Mouse (Mus musculus): ENCODE results near the gene Xrra1. TPM values are rescaled to one million over a fixed set of nuclear protein-coding genes. Genes with fewer than 3 reads are reported as not detected.

The Xrra1 gene
- polyA plus RNA-seq, 2 experiments, result not detected

DNA sequence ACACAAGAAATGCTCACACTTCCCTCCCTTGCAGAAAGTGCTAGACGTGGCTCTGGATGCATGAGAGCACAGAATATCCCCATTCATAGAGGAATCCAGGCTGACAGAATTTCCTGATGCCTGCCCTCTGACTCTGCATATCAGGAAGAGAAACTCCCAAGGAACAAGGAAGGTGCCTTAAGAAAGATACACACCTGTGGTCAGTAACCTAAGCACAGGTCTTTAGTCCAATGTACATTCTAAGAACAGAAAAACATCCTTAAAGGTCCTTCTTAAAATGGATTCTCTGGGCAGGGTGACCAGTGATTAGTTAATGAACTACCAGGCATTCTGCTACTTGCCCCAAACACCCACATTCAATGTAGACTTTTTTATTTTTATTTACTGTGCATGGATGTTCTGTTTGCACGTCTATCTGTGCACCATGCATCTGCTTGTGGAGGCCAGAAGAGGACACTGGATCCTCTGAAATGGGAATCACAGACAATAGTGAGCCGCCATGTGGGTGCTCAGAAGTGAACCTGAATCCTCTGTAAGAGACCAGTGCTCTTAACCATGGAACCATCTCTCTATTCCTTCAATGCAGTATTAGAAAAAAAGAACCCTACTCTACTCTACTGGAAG is 104.4 kb downstream of the Xrra1 start:
- Histone ChIP-seq H3K27me3 (ENCODE audit: control insufficient read depth, insufficient read depth, low read length) (no peaks in the 10 kb centered on the region), H3K4me1 (replicated peaks; ENCODE audit: control insufficient read depth in 2 of 2, insufficient read depth in 2 of 2, low read length in 1 of 2) (peaks cover 6 to 23% of the 10 kb centered on the region in 2 experiments), H3K36me3 (replicated peaks; ENCODE audit: control insufficient read depth, insufficient read depth, low read depth) (no peaks in the 10 kb centered on the region), H3K9ac (replicated peaks) (no peak overlapping the region), H3K4me3 (ENCODE audit: insufficient read depth in 1 of 2, low read depth in 2 of 2, low read length in 2 of 2) (no peak overlapping the region), H3K9me3 (ENCODE audit: control insufficient read depth, low read length) (no peaks in the 10 kb centered on the region), H3K27ac (no peak overlapping the region), H3K4me2 (ENCODE audit: low read depth) (no peak overlapping the region)
- ATAC-seq (ENCODE audit: insufficient read depth) (no peak), DNase-seq (ENCODE audit: low read depth in 3 of 3, low spot score in 3 of 3) (no peak)
- WGBS (ENCODE audit: insufficient replicate concordance), result 41% methylated on average over 3 of the region's 3 CpGs
- TF ChIP-seq EP300 (IDR thresholded peaks at IDR 0.05; ENCODE audit: low read depth), result no peak
- TF ChIP-seq CTCF (IDR thresholded peaks at IDR 0.05; ENCODE audit: low read depth), result no peak

DNA sequence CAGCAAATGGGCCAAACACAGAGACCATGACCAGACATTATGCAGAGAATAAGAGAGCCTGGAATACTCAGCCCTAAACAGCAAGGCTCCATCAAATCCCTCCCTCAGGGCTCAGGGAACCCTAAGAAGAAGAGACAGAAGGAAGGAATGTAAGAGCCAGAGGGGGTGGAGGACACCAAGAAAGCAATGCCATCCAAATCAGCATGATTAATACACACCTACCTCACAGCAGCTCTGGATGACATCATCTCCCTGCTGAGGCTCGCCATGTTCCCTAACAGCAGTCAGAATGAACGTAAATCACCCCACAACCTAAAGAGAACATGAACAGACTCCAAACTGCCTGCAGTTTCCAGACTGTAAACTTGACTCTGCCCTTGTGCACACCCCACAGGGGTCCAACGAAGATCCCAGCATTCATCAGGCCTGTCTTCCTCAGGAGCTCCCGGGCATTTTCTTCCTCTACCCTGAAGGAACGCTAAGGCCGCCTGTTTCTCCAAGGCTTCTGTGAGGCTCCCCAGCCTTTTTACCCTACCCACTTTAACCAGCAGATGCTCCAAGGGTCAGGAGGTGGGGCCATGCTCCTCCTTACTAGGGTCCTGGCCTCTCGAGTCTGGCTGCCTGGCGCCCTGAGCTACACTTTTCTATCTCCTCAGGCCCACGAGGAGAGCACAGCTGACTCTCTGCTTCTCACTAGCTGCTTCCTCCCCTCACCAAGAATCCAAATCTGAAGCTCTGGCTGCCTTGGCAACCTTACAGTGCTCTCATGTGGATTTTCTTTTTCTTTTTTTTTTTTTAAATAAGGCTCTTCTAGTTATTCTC is 106.3 kb downstream of the Xrra1 start:
- H3K9me3 ChIP-seq (ENCODE audit: control insufficient read depth, low read length), result no peaks in the 10 kb centered on the region
- H3K27ac ChIP-seq, result no peak overlapping the region
- TF ChIP-seq CTCF (IDR thresholded peaks at IDR 0.05; ENCODE audit: low read depth) (no peak), EP300 (IDR thresholded peaks at IDR 0.05; ENCODE audit: low read depth) (no peak)
- H3K27me3 ChIP-seq (ENCODE audit: control insufficient read depth, insufficient read depth, low read length), result no peaks in the 10 kb centered on the region
- H3K9ac ChIP-seq (replicated peaks), result no peak overlapping the region
- no peaks in the 10 kb centered on the region for H3K36me3 ChIP-seq (replicated peaks; ENCODE audit: control insufficient read depth, insufficient read depth, low read depth)
- H3K4me1 ChIP-seq (replicated peaks; ENCODE audit: control insufficient read depth in 2 of 2, insufficient read depth in 2 of 2, low read length in 1 of 2), result peaks cover 6 to 23% of the 10 kb centered on the region in 2 experiments
- no peak overlapping the region for H3K4me3 ChIP-seq (ENCODE audit: insufficient read depth in 1 of 2, low read depth in 2 of 2, low read length in 2 of 2)
- 53% methylated on average over 9 of the region's 9 CpGs for WGBS (ENCODE audit: insufficient replicate concordance)
- no peak for DNase-seq (ENCODE audit: low read depth in 3 of 3, low spot score in 3 of 3)
- H3K4me2 ChIP-seq (ENCODE audit: low read depth), result no peak overlapping the region
- no peak for ATAC-seq (ENCODE audit: insufficient read depth)

DNA sequence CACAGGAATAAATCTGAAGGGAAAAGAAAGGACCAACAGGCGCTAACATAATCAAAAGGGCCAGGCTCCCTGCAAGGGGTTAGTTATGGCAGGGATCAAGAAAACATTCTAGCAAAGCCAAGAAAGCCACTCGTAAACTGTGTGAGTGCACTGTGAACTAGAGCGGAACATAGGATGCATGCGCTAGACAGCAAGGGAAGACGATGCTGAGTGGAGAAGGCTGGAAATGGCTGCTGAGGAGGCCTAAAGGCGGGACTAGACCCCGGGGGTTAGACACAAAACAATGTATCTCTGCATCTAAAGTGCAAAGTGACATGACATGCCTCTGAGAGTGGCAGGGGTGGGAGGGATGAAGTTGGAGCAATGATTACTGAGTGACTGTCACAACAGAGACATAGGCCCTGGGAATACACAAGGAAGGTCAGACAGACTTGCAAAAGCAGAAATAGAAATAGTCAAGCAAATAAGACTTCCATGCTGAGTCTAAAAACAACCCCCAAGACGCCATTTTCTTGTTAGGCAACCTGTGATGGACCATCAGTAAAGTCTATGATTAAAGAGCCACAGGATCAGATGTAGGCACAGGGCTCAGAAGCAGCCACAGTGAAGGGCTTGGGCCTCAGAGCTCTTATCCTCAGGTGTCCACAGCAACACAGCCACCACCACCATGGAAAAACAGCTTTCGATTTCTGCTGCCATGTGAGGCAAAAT is 107.2 kb downstream of the Xrra1 start:
- Histone ChIP-seq H3K4me2 (ENCODE audit: low read depth) (no peak overlapping the region), H3K9me3 (ENCODE audit: control insufficient read depth, low read length) (no peaks in the 10 kb centered on the region), H3K4me3 (ENCODE audit: insufficient read depth in 1 of 2, low read depth in 2 of 2, low read length in 2 of 2) (no peak overlapping the region), H3K9ac (replicated peaks) (no peak overlapping the region), H3K36me3 (replicated peaks; ENCODE audit: control insufficient read depth, insufficient read depth, low read depth) (no peaks in the 10 kb centered on the region), H3K4me1 (replicated peaks; ENCODE audit: control insufficient read depth in 2 of 2, insufficient read depth in 2 of 2, low read length in 1 of 2) (peaks cover 6 to 24% of the 10 kb centered on the region in 2 experiments), H3K27me3 (ENCODE audit: control insufficient read depth, insufficient read depth, low read length) (no peaks in the 10 kb centered on the region), H3K27ac (no peak overlapping the region)
- 71% methylated on average over 9 of the region's 9 CpGs for WGBS (ENCODE audit: insufficient replicate concordance)
- no peak for TF ChIP-seq CTCF (IDR thresholded peaks at IDR 0.05; ENCODE audit: low read depth)
- TF ChIP-seq EP300 (IDR thresholded peaks at IDR 0.05; ENCODE audit: low read depth), result no peak
- no peak for ATAC-seq (ENCODE audit: insufficient read depth)
- no peak for DNase-seq (ENCODE audit: low read depth in 3 of 3, low spot score in 3 of 3)

Other genes starting within 250 kb of the Xrra1 start
- gene Tpbgl, start 232.0 kb upstream of the Xrra1 start, polyA plus RNA-seq (2012; rRNA removed), result 0.12 and 0.13 TPM in 2 replicates
- gene Tpbgl, start 232.0 kb upstream of the Xrra1 start, polyA plus RNA-seq (2014; fragmentation: Nextera tagmentation; extraction: Ambion mirVana), result 0.14 and 0.24 TPM in 2 replicates
- 0.08 and 0.12 TPM in 2 replicates for gene Slco2b1, start 147.8 kb upstream of the Xrra1 start, polyA plus RNA-seq (2012; rRNA removed)
- 0.11 and 0.13 TPM in 2 replicates for gene Slco2b1, start 147.8 kb upstream of the Xrra1 start, polyA plus RNA-seq (2014; fragmentation: Nextera tagmentation; extraction: Ambion mirVana)
- gene Olfr520, start 128.8 kb upstream of the Xrra1 start, polyA plus RNA-seq (2012; rRNA removed), result not detected in 2 replicates
- not detected in 2 replicates for gene Olfr520, start 128.8 kb upstream of the Xrra1 start, polyA plus RNA-seq (2014; fragmentation: Nextera tagmentation; extraction: Ambion mirVana)
- gene Olfr521, start 95.6 kb upstream of the Xrra1 start, polyA plus RNA-seq (2012; rRNA removed), result not detected in 2 replicates
- not detected in 2 replicates for gene Olfr521, start 95.6 kb upstream of the Xrra1 start, polyA plus RNA-seq (2014; fragmentation: Nextera tagmentation; extraction: Ambion mirVana)
- gene Neu3, start 30.7 kb upstream of the Xrra1 start, polyA plus RNA-seq (2012; rRNA removed), result 3.5 and 4.1 TPM in 2 replicates
- gene Neu3, start 30.7 kb upstream of the Xrra1 start, polyA plus RNA-seq (2014; fragmentation: Nextera tagmentation; extraction: Ambion mirVana), result 2.9 and 3.2 TPM in 2 replicates
- gene Spcs2, start 4.3 kb downstream of the Xrra1 start, polyA plus RNA-seq (2012; rRNA removed), result 36.7 and 44.5 TPM in 2 replicates
- 162 and 171 TPM in 2 replicates for gene Spcs2, start 4.3 kb downstream of the Xrra1 start, polyA plus RNA-seq (2014; fragmentation: Nextera tagmentation; extraction: Ambion mirVana)
- 1.5 and 2.2 TPM in 2 replicates for gene Rnf169, start 121.3 kb downstream of the Xrra1 start, polyA plus RNA-seq (2012; rRNA removed)
- 1.5 and 1.6 TPM in 2 replicates for gene Rnf169, start 121.3 kb downstream of the Xrra1 start, polyA plus RNA-seq (2014; fragmentation: Nextera tagmentation; extraction: Ambion mirVana)
- 0.02 TPM in 2 replicates for gene Chrdl2, start 147.1 kb downstream of the Xrra1 start, polyA plus RNA-seq (2012; rRNA removed)
- gene Chrdl2, start 147.1 kb downstream of the Xrra1 start, polyA plus RNA-seq (2014; fragmentation: Nextera tagmentation; extraction: Ambion mirVana), result not detected in 2 replicates

All from liver, embryonic 14.5 days (tissue).